Mouse (Mus musculus) limb, embryonic 11.5 days (tissue): Measurements from ENCODE around the gene Inafm1. TPM values are rescaled to one million over a fixed set of nuclear protein-coding genes. Genes with fewer than 3 reads are reported as not detected.
A peak's percentile ranks its signal among the peaks of the same experiment; 100 is the strongest.

Experiments
- ATAC-seq: fragments of 200-750 bp; cut with Nextera tagmentation; 2 replicates; pipeline ENCODE4 v1.8.0; 2017; ENCODE audit warnings: low read depth; ENCODE audit not compliant: insufficient number of reproducible peaks, low FRiP score, low TSS enrichment
- DNase-seq: peaks from one replicate; pipeline ENCODE4 v3.0.0-alpha.2; 2015; ENCODE audit warnings: low spot score
- H3K27ac ChIP-seq: fragments of 300-500 bp; sonication (generic); replicated peaks from 2 replicates; pipeline ENCODE4 v1.5.1; 2014; ENCODE audit warnings: low read depth, mild to moderate bottlenecking, low read length
- H3K27me3 ChIP-seq: fragments of 300-500 bp; sonication (generic); 2 replicates; pipeline ENCODE4 v1.6.1; 2014; ENCODE audit warnings: mild to moderate bottlenecking, low read length, mixed read lengths; ENCODE audit not compliant: control insufficient read depth, insufficient read depth
- H3K36me3 ChIP-seq: fragments of 300-500 bp; sonication (generic); 2 replicates; pipeline ENCODE4 v1.6.1; 2014; ENCODE audit warnings: mild to moderate bottlenecking, low read length, moderate library complexity, mixed read lengths; ENCODE audit not compliant: control insufficient read depth, insufficient read depth
- H3K4me1 ChIP-seq: fragments of 300-500 bp; sonication (generic); 2 replicates; pipeline ENCODE4 v1.6.1; 2014; ENCODE audit warnings: low read length, mixed read lengths; ENCODE audit not compliant: control insufficient read depth, insufficient read depth
- H3K4me2 ChIP-seq: fragments of 300-500 bp; sonication (generic); 2 replicates; pipeline ENCODE4 v1.6.1; 2014; ENCODE audit warnings: low read depth, mild to moderate bottlenecking, moderate library complexity; ENCODE audit not compliant: severe bottlenecking
- H3K4me3 ChIP-seq: fragments of 300-500 bp; sonication (generic); 2 replicates; pipeline ENCODE4 v1.5.1; 2014; ENCODE audit warnings: low read depth, low read length
- H3K9ac ChIP-seq: fragments of 300-500 bp; sonication (generic); 2 replicates; pipeline ENCODE4 v1.6.1; 2014; ENCODE audit warnings: mild to moderate bottlenecking, low read length
- H3K9me3 ChIP-seq: fragments of 300-500 bp; sonication (generic); 2 replicates; pipeline ENCODE4 v1.6.1; 2016; ENCODE audit warnings: low read length; ENCODE audit not compliant: control insufficient read depth
- whole genome bisulfite sequencing: fragments of 180-500 bp; shearing (Covaris S2); extraction: QIAGEN DNeasy Blood & Tissue Kit; methylation state at CpG from one replicate; pipeline ENCODE4 v1.1.7; 2014; 5-methylcytosine and 5-hydroxymethylcytosine counted together
- polyA plus RNA-seq: library from polyadenylated mRNA; unstranded; fragments of >200 nt; fragmentation: Nextera tagmentation; extraction: Ambion mirVana; gene quantifications from 2 replicates; pipeline ENCODE4 v1.2.1, GENCODE M21; 2014

The Inafm1 gene
- polyA plus RNA-seq, 1 experiment from 2014 or later: 7.9 TPM

DNA sequence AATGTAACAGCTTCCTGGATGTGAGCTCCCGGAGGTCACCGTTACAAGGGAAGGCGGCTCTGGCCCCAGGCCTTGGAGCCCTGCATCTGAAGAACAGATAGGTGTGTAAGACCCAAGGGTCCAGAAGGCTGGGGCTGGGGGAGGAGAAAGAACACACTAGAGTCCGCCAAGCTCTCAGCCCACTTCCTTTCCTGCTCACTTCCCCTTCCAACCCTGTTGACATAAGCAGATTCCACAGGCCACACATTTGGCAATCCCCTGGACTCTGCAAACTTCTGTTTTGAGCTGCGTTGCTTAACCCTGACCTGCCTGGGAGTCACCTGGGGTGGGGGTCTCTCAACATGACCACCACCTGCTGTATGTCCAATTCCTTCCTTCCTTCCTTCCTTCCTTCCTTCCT, 29.4 kb downstream of the Inafm1 start, which contains the start of gene C5ar2:
Gene C5ar2, minus strand, starts transcription at position 88 of the 400 bp plus-strand sequence.
- Histone ChIP-seq H3K36me3 (no peaks in the 10 kb centered on the region), H3K9ac (no peak within 1 kb of the TSS), H3K4me1 (no peaks in the 10 kb centered on the region), H3K27me3 (no peaks in the 10 kb centered on the region), H3K9me3 (no peaks in the 10 kb centered on the region), H3K4me2 (no peak within 1 kb of the TSS), H3K4me3 (no peak within 1 kb of the TSS), H3K27ac (no peak within 1 kb of the TSS)
- 88% methylated on average over 5 of the region's 5 CpGs for WGBS
- ATAC-seq (no peak), DNase-seq (no peak)

DNA sequence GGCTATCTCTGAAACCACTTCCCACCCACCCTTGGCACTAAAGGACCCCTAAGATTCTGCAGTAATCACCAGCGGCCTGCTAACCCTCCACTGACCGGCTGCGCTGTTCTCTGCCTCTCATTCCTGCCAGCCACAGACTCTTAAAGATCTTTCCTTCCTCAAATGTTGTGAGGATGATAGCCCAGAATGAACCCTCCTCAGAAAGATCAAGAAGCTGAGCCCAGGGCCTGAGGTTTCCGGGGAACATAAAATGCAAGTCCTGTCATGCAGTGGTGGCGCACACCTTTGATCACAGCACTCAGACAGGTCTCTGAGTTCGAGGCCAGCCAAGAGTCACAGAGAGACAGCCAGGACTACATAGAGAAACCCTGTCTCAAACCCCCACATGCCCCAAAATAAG, 31.2 kb downstream of the Inafm1 start:
- Histone ChIP-seq H3K27me3 (no peaks in the 10 kb centered on the region), H3K4me1 (no peaks in the 10 kb centered on the region), H3K4me2 (no peak overlapping the region), H3K27ac (no peak overlapping the region), H3K9me3 (no peaks in the 10 kb centered on the region), H3K36me3 (no peaks in the 10 kb centered on the region), H3K4me3 (no peak overlapping the region), H3K9ac (no peak overlapping the region)
- 78% methylated on average over 6 of the region's 6 CpGs for WGBS
- DNase-seq (no peak), ATAC-seq (no peak)

DNA sequence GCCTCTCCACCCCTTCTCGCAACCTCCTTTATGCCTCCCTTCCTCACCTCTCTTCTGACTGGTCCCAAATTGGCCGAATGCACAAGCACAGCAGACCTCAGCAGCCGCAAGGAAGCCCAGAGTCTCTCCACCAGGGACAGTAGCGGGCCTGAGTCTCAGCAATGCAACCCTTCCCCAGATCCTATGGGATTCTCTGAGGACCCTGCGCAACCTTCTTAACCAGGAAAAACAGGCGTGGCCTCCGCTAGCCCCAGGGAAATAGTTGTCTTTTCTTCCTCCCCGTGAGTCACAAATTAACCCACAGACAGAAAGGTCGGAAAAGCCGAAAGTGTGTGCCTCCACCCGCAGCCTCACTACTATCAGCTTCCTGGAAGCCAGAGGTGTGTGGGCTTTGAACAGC, 31.6 kb downstream of the Inafm1 start:
- no peak for ATAC-seq
- 63% methylated on average over 11 of the region's 11 CpGs for WGBS
- DNase-seq: no peak

DNA sequence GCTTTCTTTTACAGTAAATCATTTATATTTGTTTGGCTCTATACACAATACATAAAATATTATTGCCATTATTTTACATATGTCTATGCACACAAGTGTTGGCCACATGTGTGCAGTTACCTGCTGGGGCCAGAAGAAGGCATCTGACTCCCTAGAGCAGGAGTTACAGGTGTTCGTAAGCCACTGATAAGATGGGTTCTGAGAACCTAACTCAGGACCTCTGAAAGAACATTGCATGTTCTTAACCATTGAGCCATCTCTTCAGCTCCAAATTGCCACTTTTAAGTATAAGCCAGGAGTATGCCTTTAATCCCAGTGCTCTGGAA, 32.5 kb downstream of the Inafm1 start:
- H3K4me1 ChIP-seq: no peaks in the 10 kb centered on the region
- no peak overlapping the region for H3K4me3 ChIP-seq
- H3K9ac ChIP-seq: no peak overlapping the region
- no peaks in the 10 kb centered on the region for H3K27me3 ChIP-seq
- 90% methylated on average over 1 of the region's 1 CpGs for WGBS
- H3K4me2 ChIP-seq: no peak overlapping the region
- no peaks in the 10 kb centered on the region for H3K9me3 ChIP-seq
- DNase-seq (no peak), ATAC-seq (no peak)
- H3K36me3 ChIP-seq: no peaks in the 10 kb centered on the region
- H3K27ac ChIP-seq: no peak overlapping the region

More for the DNA sequence above, 31.6 kb downstream of the Inafm1 start:
- Histone ChIP-seq H3K4me3 (no peak overlapping the region), H3K4me1 (no peaks in the 10 kb centered on the region), H3K9me3 (no peaks in the 10 kb centered on the region), H3K9ac (no peak overlapping the region), H3K4me2 (no peak overlapping the region), H3K27me3 (no peaks in the 10 kb centered on the region), H3K27ac (no peak overlapping the region), H3K36me3 (no peaks in the 10 kb centered on the region)

DNA sequence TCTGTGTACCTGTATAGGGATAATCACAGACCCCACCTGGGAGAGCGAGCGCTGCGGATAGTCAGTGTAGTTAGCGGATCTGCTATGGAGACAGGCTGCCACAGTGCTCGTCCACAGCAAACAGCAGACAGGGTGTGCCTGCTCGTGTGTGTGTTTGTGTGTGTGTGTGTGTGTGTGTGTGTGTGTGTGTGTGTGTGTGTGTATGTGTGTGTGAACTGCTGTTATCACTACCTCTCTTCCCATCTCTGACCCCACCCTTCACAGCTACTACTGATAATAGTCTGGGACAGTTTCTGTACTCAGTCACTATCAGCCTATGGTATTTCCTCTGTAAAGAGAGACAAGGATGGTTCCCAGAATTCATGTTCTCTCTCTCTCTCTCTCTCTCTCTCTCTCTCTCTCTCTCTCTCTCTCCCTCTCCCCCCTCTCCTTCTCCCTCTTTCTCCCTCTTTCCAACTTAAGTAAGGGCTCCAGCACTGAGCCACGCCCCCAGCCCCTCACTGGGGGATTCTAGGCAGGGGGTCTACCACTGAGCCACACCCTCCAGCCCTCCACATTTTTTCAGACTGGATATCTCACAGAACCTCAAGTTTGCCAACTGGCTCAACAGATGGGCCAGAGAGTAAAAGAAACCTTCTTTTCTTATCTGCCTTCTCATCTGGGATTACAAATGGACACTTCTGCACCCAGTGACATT, 33.0 kb downstream of the Inafm1 start:
- Histone ChIP-seq H3K9ac (no peak overlapping the region), H3K27ac (no peak overlapping the region), H3K4me2 (no peak overlapping the region), H3K36me3 (no peaks in the 10 kb centered on the region), H3K4me3 (no peak overlapping the region), H3K27me3 (no peaks in the 10 kb centered on the region), H3K4me1 (no peaks in the 10 kb centered on the region), H3K9me3 (no peaks in the 10 kb centered on the region)
- ATAC-seq: no peak
- no peak for DNase-seq
- 77% methylated on average over 7 of the region's 7 CpGs for WGBS

DNA sequence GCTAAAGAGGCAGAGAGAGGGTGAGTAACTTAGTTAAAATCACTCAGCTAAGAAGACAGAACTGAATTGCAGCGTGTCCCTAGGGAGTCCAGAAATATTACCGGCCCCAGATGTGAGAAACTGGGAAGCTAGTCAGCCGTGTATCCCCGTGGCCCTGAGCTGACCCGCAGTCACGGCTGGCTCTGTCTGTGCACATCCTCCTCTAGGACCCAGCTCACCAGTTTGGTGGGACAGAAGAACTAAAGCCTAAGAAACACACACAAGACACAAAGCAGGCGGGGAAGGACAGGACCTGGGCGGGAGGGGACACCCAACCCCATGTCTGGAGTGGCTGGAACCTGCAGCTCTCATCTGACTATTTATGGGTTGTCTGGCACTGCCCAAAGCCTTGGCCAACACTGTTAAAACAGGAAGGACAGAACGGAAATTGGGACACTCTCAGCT, 33.8 kb downstream of the Inafm1 start:
- no peak for ATAC-seq
- H3K9me3 ChIP-seq: no peaks in the 10 kb centered on the region
- H3K4me1 ChIP-seq: no peaks in the 10 kb centered on the region
- no peak for DNase-seq
- H3K36me3 ChIP-seq: no peaks in the 10 kb centered on the region
- H3K9ac ChIP-seq: no peak overlapping the region
- no peaks in the 10 kb centered on the region for H3K27me3 ChIP-seq
- H3K4me3 ChIP-seq: no peak overlapping the region
- 70% methylated on average over 9 of the region's 9 CpGs for WGBS
- H3K4me2 ChIP-seq: no peak overlapping the region
- H3K27ac ChIP-seq: no peak overlapping the region

DNA sequence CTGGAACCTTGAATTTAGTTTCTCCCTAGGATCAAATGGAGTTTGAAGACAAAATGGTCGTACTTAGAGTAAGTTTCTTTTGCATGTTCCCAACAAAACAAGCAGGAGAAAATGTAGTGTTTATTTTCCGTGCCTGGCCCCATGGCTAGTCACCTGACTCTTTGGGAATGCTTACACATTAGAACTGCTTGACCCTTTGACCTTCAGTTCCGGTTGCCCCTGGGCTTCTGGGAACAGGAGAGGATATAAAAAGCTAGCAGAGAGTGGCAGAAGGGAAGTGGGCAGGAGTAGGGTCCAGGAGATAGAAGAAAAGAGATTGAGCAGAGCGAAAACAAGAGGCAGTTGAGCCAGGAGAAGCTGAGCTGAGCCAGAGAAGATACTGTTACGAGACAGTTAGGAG, 43.5 kb downstream of the Inafm1 start:
- Histone ChIP-seq H3K4me3 (no peak overlapping the region), H3K27ac (no peak overlapping the region), H3K4me2 (no peak overlapping the region), H3K4me1 (peaks cover 7% of the 10 kb centered on the region), H3K36me3 (no peaks in the 10 kb centered on the region), H3K9ac (no peak overlapping the region), H3K9me3 (peaks cover 4% of the 10 kb centered on the region; the same call in 1 of the 2 replicates), H3K27me3 (no peaks in the 10 kb centered on the region)
- ATAC-seq (no peak), DNase-seq (peak; percentile 67)
- WGBS: 32% methylated on average over 5 of the region's 5 CpGs
